Mouse (Mus musculus): Measurements from ENCODE around the gene Gm7879.
A peak's percentile ranks its signal among the peaks of the same experiment; 100 is the strongest.
"Not testable (repeated sequence)": the region's sequence is repeated elsewhere in the genome, so short reads cannot be mapped to it uniquely, and the experiment has no call there.

The Gm7879 gene

GRCm38 (mm10) chr5:43912844-43913243 is at the start of gene Gm7879:
Gm7879 (plus strand) TSS chr5:43913144.
- not testable (repeated sequence) for DNase-seq

DNA sequence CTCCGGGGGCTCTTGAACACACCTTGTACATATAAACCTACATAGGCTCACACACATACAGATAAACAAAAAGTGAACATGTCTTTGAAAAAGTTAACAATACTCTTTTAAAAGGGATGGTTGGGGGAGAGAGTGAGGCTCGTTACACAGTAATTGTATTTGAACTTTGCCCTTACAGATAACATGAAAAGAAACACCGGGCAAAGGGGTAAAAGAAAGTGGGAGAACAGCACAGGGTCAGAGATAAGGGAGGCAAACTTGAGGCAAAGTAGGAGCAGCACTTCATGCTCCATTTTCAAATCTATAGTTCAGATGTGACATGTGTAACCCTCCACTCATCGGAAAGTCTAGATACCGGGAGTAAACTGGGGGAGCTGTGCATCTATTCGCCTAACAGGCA is 49.3 kb upstream of the Gm7879 start:
- DNase-seq, result no peak

DNA sequence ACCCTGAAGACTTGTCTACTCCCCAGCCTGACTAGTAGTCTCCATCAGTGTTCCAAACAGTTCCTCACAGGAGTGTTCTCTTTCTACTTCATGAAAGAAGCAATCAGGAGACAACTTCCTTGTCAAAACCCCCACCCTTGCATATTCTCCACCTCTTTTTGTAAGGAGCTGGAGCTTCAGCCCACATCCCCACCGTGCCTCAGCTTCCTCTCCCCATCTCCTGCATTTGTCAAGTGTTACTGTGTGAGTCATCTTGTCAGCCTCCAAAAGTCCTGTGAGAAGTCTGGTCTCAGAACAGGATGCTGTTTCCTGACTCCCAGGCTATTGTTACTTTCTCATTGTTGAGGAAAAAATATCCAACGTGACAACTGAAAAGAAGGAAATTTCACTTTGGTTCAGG is 47.6 kb upstream of the Gm7879 start:
- no peak for DNase-seq

DNA sequence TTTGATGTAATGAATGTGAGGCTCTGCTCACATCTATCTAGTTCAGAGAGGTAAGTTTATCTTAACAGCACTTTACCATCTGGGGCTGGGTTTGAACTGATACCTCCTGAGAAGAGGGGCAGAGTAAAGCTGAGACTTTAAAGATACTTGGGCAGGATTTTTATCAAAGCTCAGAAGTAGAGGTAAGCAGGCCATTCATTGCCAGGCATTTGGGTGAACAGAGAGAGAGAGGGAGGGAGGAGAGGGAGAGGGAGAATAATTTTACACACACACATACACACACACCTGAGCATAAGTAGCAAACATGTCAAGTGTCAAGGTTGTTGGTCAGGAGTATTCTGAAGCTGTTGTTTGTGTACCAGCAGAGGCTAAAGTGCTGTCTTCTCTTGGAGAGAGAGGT is 44.7 kb upstream of the Gm7879 start, which contains the start of gene Cd38:
Gene Cd38, plus strand, starts transcription at position 301 of the 400 bp plus-strand sequence.
- DNase-seq, result no peak

GRCm38 (mm10) chr5:43868711-43869600 is 44.0 kb upstream of the Gm7879 start:
- DNase-seq, result peak; percentile 13

- no peak for DNase-seq
Observed at GRCm38 (mm10) chr5:43871845-43872244, 41.1 kb upstream of the Gm7879 start.

- DNase-seq, result no peak
Observed at GRCm38 (mm10) chr5:43872652-43873051, 40.3 kb upstream of the Gm7879 start.

DNA sequence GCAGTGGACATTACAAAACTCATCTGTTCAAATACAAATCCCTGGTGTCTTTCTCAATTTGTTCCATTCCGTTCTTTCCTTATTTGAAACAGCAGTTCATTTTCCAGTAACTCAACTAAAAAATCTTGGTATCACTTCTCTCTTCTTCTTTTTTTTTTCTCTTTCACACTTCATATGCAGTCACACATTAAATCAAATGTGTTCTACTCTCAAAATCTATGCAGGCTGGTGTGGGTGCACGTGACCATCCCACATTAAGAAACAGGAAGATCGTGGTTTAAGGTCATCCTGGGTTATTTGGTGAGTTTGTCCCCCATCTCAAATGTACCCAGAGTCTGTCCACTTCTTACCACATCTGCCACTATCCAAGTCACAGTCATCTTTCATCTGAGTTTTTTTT is 30.9 kb upstream of the Gm7879 start:
- DNase-seq, result no peak

- DNase-seq, result no peak
Observed at GRCm38 (mm10) chr5:43885060-43885820, 27.7 kb upstream of the Gm7879 start.

DNA sequence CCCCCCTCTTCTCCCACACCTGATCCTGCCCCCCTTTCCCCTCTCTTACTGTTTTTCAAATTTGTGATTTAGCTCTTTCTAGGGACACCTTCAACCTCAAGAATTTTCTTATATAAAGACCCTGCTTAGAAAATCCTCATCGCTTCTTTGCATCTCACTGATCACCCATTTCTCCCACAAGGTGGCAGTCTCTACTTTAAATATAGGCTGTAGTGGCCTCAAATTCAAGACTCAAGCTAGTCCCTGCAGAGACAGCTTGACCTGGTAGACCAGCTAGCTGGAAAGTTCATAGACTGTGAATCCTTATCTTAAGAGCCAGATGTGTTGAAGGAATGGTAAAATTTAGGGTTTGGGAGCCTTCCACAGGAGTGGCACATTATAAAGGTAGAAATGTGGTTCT is 20.6 kb upstream of the Gm7879 start:
- peak; percentile 52 for DNase-seq

DNA sequence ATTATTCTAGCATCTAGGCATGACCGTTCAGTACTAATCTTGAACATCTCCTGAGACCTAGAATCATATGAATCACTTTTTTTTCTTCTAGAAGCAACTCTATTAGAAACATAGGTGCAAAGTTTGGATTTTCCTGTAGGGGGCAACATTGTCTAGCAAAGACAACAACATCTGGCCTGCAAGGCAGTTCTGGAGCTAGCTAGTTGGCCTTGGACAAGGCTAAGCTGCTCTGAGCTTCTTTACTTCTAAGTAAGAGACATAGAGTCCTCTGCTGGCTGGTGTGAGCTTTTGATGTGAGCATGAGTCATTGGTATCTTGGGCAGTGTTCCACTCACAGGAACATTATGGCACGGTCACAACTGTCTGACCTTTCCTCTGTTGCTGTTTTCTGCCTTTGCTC is 18.8 kb upstream of the Gm7879 start:
- peak; percentile 76 for DNase-seq

GRCm38 (mm10) chr5:43895931-43896330 is 17.0 kb upstream of the Gm7879 start:
- no peak for DNase-seq

GRCm38 (mm10) chr5:43904685-43905084 is 8.3 kb upstream of the Gm7879 start:
- no peak for DNase-seq

GRCm38 (mm10) chr5:43909213-43909612 is 3.7 kb upstream of the Gm7879 start:
- no peak for DNase-seq

GRCm38 (mm10) chr5:43910006-43910405 is 2.9 kb upstream of the Gm7879 start:
- DNase-seq, result no peak

- no peak for DNase-seq
Observed at GRCm38 (mm10) chr5:43915261-43915886, 2.4 kb downstream of the Gm7879 start.

DNA sequence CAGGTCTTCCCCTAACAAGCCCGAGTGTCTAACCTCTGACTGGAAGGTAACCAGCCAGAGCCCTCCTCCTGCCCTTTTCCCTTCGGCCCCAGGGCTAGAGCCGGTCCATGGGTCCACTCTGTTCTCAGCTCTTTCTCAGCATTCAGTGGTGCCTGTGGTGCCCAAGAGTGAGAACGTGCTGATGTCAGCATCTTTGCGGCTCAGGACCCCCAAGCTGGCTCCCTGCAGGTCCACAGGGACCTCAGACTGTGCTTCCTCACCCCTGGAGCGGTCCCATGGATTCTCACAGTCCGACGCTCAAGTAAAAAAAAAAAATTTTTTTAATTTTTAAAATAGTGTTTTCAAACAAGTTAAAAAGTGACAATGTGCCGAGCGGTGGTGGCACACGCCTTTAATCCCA is 8.9 kb downstream of the Gm7879 start:
- no peak for DNase-seq

DNA sequence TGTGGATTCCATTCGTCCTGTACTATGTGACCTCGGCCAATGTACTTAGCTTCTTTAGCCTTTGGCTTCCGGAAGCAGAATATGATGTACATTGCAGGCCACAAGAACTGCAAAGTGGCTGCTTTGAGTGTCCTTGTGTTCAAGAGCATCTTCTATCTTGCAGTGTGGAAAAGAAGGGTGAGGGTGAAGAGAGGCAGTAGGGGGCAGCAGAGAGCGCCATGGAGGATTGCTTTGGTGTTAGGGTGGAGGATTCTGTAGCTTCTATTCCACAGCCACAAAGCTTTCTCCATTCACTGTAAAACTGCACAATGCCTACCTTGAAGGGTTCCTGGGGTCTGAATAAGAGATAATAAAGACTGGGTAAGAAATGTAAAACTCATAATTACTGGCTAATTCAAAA is 11.0 kb downstream of the Gm7879 start:
- DNase-seq, result peak; percentile 86

DNA sequence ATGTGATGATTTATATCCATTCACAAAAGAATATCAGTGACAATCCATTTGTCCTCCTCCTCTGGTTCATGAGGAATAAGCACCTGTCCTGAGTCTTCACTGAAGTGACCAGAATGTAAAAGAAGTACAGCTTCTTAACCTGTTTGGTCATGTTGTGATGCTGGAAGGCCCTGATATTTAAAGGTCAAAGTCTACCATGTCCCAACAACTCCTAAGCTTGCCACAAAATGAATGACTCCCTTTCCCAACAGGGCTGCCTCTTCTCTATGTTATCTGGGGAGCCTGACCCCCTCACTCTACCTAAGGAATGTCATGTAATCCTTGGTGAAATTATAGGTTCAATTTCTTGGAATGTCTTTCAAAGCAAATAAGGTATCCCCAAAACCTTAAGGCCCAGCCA is 14.8 kb downstream of the Gm7879 start:
- DNase-seq, result no peak

GRCm38 (mm10) chr5:43933269-43933668 is 20.3 kb downstream of the Gm7879 start:
- no peak for DNase-seq

GRCm38 (mm10) chr5:43947330-43947977 is 34.5 kb downstream of the Gm7879 start:
- peak; percentile 34 for DNase-seq

- peak; percentile 84 for DNase-seq
Observed at GRCm38 (mm10) chr5:43948111-43948743, 35.3 kb downstream of the Gm7879 start.

Data from thymus, postnatal 14 days (tissue).